Mouse (Mus musculus): ENCODE data around the gene Myadm. TPM values are rescaled to one million over a fixed set of nuclear protein-coding genes. Genes with fewer than 3 reads are reported as not detected.

Myadm gene
- polyA plus RNA-seq, 1 experiment from 2014 or later, result 37.7 TPM

DNA sequence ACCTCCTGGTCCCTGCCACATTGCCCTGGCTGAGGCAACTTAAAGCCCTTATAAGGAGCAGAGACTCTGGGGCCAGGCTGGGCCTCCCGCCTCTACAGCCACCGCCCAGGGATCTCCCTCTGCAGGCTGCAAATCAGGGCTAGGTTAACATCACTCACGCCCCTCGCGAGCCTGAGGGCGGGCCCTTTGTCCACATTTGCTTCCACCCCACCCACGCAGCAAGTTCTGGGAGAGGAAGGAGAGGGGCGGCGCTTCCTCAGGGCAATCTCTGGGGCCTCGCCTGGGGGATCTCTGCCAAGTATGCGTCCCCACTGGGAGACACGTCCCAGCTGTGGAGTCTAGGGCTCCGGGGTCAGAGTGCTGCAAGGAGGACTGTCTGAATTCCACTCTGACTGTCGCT lies 3.9 kb downstream of the Myadm start:
- H3K27ac ChIP-seq, result peak overlapping the region; percentile 83
- DNase-seq (ENCODE audit: low spot score), result peak; percentile 74
- no peaks in the 10 kb centered on the region for H3K27me3 ChIP-seq (ENCODE audit: insufficient read depth, poor library complexity, severe bottlenecking)
- peaks cover 32% of the 10 kb centered on the region for H3K36me3 ChIP-seq
- H3K4me3 ChIP-seq, result peak overlapping the region; percentile 56
- H3K4me1 ChIP-seq (replicated peaks), result peaks cover 42% of the 10 kb centered on the region
- H3K9me3 ChIP-seq, result peaks cover 3% of the 10 kb centered on the region; the same call in 1 of the 2 replicates
- 3% methylated on average over 14 of the region's 14 CpGs for WGBS

DNA sequence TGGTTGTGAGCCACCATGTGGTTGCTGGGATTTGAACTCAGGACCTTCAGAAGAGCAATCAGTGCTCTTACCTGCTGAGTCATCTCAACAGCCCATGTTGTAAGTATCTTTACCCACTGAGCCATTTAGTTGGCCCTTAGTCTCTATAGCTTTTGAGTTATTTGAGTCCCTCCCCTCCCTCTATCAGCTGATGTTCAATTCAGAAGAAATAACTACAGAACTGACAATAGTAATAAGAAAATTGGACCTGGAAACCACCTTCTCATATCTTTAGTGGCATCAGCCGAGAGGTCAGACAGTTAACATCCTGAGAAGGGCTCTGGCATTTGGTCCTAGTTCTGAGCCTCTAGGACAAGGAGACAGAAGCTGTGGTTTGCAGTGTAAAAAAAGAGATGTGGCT lies 5.9 kb downstream of the Myadm start:
- 86% methylated on average over 1 of the region's 1 CpGs for WGBS
- DNase-seq (ENCODE audit: low spot score), result no peak
- Histone ChIP-seq H3K4me1 (replicated peaks) (peaks cover 32% of the 10 kb centered on the region), H3K27me3 (ENCODE audit: insufficient read depth, poor library complexity, severe bottlenecking) (no peaks in the 10 kb centered on the region), H3K4me3 (no peak overlapping the region), H3K9me3 (peaks cover 3% of the 10 kb centered on the region; the same call in 1 of the 2 replicates), H3K27ac (no peak overlapping the region), H3K36me3 (peaks cover 44% of the 10 kb centered on the region)

DNA sequence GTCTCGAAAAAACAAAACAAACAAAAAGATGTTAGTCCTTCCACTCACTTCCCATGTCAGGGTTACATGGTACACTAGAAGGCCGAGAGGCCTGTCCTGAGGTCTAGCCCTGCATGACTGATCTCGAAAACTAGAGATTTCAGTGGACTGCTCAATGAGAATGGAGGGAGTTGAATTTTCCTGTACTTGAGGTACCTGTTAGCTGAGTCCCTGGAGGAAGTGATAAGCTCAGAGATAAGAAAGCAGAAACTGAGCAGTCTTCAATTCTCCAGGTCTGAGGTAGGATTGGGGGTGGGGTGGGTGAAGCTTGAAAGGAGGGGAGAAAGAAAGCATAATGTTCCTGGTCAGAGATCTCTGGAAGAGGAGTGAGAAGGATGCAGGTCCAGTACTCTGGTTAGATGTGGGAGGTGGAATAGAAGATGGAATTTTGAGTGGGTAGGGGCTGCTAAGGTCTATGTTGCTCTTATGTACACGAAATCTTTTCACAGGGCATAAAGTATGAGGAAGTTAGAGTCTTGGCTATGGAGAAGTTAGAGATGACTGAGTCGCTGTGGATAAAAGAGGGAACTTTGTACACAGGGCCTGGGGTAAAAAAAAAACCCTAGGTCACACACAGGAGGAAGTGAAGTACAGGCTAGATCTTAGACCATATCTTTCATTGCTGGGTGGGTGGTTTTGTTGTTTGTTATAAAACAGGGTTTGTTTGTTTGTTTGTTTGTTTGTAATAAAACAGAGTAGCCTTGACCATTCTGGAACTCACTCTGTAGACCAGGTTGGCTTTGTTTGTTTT lies 6.6 kb downstream of the Myadm start:
- no peak overlapping the region for H3K4me3 ChIP-seq
- no peak for DNase-seq (ENCODE audit: low spot score)
- peaks cover 3% of the 10 kb centered on the region; the same call in 1 of the 2 replicates for H3K9me3 ChIP-seq
- 90% methylated on average over 5 of the region's 5 CpGs for WGBS
- no peak overlapping the region for H3K27ac ChIP-seq
- peaks cover 45% of the 10 kb centered on the region for H3K36me3 ChIP-seq
- peaks cover 4% of the 10 kb centered on the region for H3K27me3 ChIP-seq (ENCODE audit: insufficient read depth, poor library complexity, severe bottlenecking)
- H3K4me1 ChIP-seq (replicated peaks), result peaks cover 26% of the 10 kb centered on the region

DNA sequence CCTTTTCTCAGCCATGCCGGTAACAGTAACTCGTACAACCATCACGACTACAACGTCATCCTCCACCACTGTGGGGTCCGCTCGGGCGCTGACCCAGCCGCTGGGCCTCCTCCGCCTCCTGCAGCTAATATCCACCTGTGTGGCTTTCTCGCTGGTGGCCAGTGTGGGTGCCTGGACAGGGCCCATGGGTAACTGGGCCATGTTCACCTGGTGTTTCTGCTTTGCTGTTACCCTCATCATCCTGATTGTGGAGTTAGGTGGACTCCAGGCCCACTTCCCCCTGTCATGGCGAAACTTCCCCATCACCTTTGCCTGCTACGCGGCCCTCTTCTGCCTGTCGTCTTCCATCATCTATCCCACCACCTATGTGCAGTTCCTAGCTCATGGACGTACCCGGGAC lies 7.8 kb downstream of the Myadm start:
- Histone ChIP-seq H3K27me3 (ENCODE audit: insufficient read depth, poor library complexity, severe bottlenecking) (peaks cover 16% of the 10 kb centered on the region), H3K9me3 (peaks cover 3% of the 10 kb centered on the region; the same call in 1 of the 2 replicates), H3K27ac (no peak overlapping the region), H3K4me1 (replicated peaks) (peaks cover 15% of the 10 kb centered on the region), H3K4me3 (no peak overlapping the region), H3K36me3 (peaks cover 45% of the 10 kb centered on the region)
- no peak for DNase-seq (ENCODE audit: low spot score)
- WGBS, result 93% methylated on average over 16 of the region's 16 CpGs

DNA sequence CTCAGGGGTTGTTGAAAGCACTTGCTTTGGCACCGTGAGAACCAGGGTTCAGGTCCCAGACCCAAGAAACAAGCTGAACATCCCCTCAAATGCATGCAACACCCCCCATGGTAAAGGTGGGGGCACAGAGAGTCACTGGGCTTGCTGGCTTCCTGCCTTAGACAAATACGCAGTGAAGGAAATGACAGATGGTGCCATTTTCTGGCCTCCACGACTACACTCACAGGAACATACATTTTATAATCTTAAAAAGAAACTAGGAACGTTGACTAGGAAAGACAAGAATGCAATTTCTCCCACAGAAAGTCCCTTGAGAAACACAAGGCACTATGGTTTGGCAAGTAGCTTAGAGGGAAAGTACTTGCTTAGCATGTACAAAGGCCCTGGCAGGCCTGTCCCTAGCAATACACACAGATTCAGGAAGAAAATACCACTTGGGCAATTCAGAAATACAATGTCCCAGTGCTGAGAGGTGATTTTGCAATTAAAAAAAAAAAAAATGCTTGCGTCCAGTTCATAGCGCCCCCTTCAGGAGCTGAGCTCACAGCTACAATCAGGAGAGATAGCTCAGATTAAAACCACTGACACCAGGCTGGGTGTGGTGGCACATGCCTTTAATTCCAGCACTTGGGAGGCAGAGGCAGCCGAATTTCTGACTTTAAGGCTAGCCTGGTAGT lies 11.2 kb downstream of the Myadm start:
- Histone ChIP-seq H3K9me3 (peaks cover 5% of the 10 kb centered on the region; the same call in 1 of the 2 replicates), H3K36me3 (peaks cover 35% of the 10 kb centered on the region), H3K4me1 (replicated peaks) (peaks cover 34% of the 10 kb centered on the region), H3K27ac (no peak overlapping the region), H3K4me3 (no peak overlapping the region), H3K27me3 (ENCODE audit: insufficient read depth, poor library complexity, severe bottlenecking) (peaks cover 49% of the 10 kb centered on the region)
- no peak for DNase-seq (ENCODE audit: low spot score)
- whole genome bisulfite sequencing, result 57% methylated on average over 7 of the region's 7 CpGs

DNA sequence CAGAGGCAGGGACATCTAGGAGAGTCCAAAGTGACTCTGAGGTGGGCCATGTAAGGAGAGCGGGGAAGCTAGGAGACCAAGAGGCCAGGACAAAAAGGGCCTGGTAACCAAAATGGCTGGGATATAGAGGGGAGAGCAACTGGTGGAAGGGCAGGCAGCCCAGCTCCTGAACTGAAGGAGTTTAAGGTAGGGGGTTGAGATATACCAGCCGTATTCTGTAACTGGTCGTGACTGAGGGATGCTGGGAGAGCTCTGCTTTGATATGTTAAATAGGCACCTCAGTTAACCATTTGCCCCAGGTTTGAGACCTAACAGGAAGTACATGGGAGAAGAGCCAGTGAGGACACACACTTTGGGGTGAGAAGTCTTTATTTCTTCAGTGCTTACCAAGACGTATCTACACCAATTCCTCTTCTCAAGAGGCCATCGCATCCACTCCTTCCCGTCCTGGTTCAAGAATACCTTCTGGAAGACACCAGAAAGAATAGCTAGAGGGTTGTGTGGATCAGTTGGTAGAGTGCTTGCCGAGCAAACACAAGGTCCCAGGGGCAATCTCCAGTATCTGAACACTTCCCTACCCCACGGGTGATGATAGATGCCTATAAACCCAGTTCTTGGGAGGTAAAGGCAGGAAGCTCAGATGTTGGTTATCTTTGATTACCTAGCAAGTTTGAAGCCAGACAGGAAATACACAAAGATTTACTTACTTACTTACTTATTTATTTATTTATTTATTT lies 12.2 kb downstream of the Myadm start:
- H3K27ac ChIP-seq, result no peak overlapping the region
- WGBS, result 69% methylated on average over 8 of the region's 8 CpGs

DNA sequence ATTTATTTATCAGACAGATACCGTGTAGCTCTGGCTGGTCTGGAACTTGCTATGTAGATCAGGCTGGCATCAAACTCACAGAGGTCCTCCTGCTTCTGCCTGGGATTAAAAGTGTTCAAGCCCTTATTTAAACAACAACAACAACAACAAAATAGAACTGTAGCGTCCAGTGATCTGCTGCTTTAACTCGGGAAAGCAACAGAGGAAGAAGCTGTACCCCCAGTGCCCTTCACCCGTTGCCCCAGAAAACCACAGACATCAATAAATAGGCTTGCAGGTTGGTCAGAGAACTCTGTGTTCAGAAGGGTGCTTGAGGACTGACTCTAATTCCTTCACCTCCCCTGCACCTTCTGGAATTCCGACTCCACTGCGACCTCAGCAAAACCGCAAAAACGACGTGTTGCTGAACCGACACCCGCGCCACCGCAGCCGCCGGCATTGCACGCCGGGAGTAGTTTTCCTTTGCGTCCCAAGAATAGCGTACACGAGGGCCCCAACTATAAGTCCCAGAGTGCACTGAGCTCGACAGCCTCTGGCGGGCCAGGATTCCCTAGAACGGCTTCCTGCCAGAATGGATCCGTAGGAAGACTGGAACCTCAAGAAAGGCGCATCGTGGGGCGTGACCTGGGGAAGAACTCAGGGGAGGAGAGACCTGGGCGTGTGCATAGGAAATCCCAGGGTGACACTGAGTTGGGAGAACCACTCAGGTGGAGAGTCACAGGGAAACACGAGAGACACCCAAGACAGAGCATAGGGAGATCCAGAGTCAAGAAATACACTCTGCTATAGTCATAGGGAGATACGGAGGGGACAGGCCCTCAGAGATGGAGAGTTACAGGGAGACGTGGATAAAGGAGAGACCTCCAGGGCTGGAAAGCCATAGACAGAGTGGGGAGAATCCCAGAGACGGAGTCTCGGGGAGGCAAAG lies 13.0 kb downstream of the Myadm start:
- DNase-seq (ENCODE audit: low spot score), result peak; percentile 56
- Histone ChIP-seq H3K27me3 (ENCODE audit: insufficient read depth, poor library complexity, severe bottlenecking) (peaks cover 64% of the 10 kb centered on the region), H3K9me3 (0 out of 2 replicates have a peak, but pooled peaks cover 2% of the 10 kb centered on the region), H3K36me3 (peaks cover 21% of the 10 kb centered on the region), H3K27ac (peak overlapping the region; percentile 53; the same call in 1 of the 2 replicates), H3K4me1 (replicated peaks) (peaks cover 39% of the 10 kb centered on the region), H3K4me3 (peak overlapping the region; percentile 56)
- WGBS, result 9% methylated on average over 33 of the region's 33 CpGs

More for the DNA sequence above, 12.2 kb downstream of the Myadm start:
- no peak for DNase-seq (ENCODE audit: low spot score)
- peaks cover 5% of the 10 kb centered on the region; the same call in 1 of the 2 replicates for H3K9me3 ChIP-seq
- H3K27me3 ChIP-seq (ENCODE audit: insufficient read depth, poor library complexity, severe bottlenecking), result peaks cover 59% of the 10 kb centered on the region
- H3K4me3 ChIP-seq, result no peak overlapping the region
- peaks cover 29% of the 10 kb centered on the region for H3K36me3 ChIP-seq
- H3K4me1 ChIP-seq (replicated peaks), result peaks cover 39% of the 10 kb centered on the region

DNA sequence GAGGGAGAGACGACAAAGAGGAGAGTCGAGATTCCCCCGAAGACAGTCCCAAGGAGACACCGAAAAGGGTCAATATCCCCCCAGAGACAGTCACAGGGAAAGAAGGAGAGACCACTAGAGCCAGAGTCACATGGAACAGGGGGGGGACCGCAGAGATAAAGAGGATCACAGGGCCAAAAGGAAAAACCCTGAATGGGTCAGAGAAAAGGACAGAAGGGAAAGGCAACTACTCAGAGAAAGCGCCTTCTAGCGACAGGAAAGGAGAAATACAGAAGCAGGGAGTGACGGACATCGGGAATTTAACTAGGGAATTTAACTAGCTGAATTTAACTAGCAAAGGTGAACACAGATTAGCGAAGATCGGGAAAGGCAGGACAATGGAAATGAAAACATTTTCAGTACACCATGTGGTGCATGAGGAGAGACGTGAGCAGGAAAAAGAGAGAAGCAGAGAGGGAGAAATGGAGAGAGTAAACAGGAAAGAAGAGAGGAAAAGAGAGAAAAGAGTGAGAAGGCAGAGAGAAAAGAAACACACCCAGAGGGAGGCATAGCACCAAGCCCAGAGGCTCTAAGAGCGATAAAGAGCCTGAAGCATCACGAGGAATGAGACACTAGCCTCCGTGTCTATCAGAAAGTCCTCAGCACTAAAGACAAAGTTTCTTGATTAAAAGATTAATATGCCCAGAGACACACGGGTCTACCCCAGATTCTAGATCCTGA lies 13.8 kb downstream of the Myadm start:
- peaks cover 39% of the 10 kb centered on the region for H3K4me1 ChIP-seq (replicated peaks)
- peaks cover 13% of the 10 kb centered on the region for H3K36me3 ChIP-seq
- H3K4me3 ChIP-seq, result peak overlapping the region; percentile 56
- peaks cover 64% of the 10 kb centered on the region for H3K27me3 ChIP-seq (ENCODE audit: insufficient read depth, poor library complexity, severe bottlenecking)
- 0 out of 2 replicates have a peak, but pooled peaks cover 2% of the 10 kb centered on the region for H3K9me3 ChIP-seq
- peak; percentile 38 for DNase-seq (ENCODE audit: low spot score)
- peak overlapping the region; percentile 53; the same call in 1 of the 2 replicates for H3K27ac ChIP-seq
- WGBS, result 3% methylated on average over 16 of the region's 16 CpGs

DNA sequence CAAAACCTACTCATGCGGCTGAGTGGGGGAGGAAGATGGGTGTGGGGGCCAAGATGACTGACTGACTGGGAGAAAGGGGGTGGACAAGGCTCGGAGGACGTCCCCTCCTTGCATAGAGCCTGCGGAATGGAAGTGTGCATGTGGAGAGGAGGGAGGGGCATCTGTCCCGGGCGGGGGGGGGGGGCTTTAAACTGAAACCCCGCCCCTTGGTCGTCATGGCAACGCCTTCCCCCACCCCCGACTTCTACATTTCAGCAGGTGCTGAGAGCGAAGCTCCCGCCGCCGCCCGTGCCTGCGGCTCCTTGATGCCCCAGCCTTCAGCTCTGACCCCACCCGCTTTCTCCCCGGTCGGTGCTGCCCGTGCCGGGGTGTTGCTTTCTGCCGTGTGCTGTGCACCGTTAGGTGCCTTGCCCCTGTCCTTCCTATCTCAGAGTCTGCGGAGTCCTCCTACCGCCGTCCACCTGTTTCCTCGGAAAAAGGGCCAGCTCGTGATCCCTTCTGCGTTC lies 14.4 kb downstream of the Myadm start:
- under 1% methylated on average over 29 of the region's 29 CpGs for WGBS

DNA sequence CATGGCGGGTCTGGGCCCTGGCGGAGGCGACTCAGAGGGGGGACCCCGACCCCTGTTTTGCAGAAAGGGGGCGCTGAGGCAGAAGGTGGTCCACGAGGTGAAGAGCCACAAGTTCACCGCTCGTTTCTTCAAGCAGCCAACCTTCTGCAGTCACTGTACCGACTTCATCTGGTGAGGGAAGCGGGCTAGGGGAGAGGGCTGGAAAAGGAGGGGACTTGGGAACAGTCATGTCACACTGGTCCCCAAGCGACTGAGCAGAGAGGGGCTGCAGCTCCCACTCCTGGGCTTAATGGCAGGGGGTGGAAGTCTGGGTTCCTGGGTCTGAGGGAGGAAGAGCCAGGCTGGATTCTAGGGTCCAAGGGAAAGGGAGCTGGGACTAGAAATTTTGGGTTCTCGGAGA lies 14.9 kb downstream of the Myadm start:
- Histone ChIP-seq H3K4me1 (replicated peaks) (peaks cover 39% of the 10 kb centered on the region), H3K36me3 (0 out of 2 replicates have a peak, but pooled peaks cover 6% of the 10 kb centered on the region), H3K27me3 (ENCODE audit: insufficient read depth, poor library complexity, severe bottlenecking) (peaks cover 64% of the 10 kb centered on the region), H3K9me3 (0 out of 2 replicates have a peak, but pooled peaks cover 2% of the 10 kb centered on the region), H3K4me3 (peak overlapping the region; percentile 56), H3K27ac (peak overlapping the region; percentile 45)
- no peak for DNase-seq (ENCODE audit: low spot score)
- WGBS, result 5% methylated on average over 12 of the region's 12 CpGs

More for the DNA sequence above, 14.4 kb downstream of the Myadm start:
- DNase-seq (ENCODE audit: low spot score), result peak; percentile 60
- H3K36me3 ChIP-seq, result peaks cover 8% of the 10 kb centered on the region
- peak overlapping the region; percentile 45 for H3K27ac ChIP-seq
- H3K4me3 ChIP-seq, result peak overlapping the region; percentile 56
- H3K9me3 ChIP-seq, result 0 out of 2 replicates have a peak, but pooled peaks cover 2% of the 10 kb centered on the region
- peaks cover 64% of the 10 kb centered on the region for H3K27me3 ChIP-seq (ENCODE audit: insufficient read depth, poor library complexity, severe bottlenecking)
- H3K4me1 ChIP-seq (replicated peaks), result peaks cover 39% of the 10 kb centered on the region

DNA sequence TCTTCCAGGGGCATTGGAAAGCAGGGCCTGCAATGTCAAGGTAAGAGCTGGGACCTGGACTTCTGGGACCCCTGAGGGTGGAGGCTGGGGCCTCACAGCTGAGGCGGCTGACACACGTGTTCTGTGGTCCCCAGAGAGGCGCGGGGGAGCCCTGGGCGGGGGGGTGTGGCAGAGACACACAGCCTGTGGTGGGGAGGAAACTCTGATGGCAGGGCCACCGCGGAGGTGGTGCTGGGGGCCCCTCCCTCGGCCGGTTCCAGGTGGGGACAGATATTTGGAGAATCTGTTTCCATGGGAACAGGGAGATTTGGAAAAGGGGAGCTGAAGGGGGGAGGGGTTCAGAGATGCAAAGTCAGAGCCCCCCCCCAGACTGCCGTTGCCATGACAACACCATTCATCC lies 15.4 kb downstream of the Myadm start:
- no peak overlapping the region for H3K27ac ChIP-seq
- H3K4me3 ChIP-seq, result peak overlapping the region; percentile 56
- 0 out of 2 replicates have a peak, but pooled peaks cover 5% of the 10 kb centered on the region for H3K36me3 ChIP-seq
- DNase-seq (ENCODE audit: low spot score), result no peak
- H3K4me1 ChIP-seq (replicated peaks), result peaks cover 39% of the 10 kb centered on the region
- 7% methylated on average over 10 of the region's 10 CpGs for whole genome bisulfite sequencing
- 0 out of 2 replicates have a peak, but pooled peaks cover 2% of the 10 kb centered on the region for H3K9me3 ChIP-seq
- peaks cover 64% of the 10 kb centered on the region for H3K27me3 ChIP-seq (ENCODE audit: insufficient read depth, poor library complexity, severe bottlenecking)

Measured in hindbrain, embryonic 10.5 days (tissue).